Mouse (Mus musculus) right cerebral cortex, adult 2 months (tissue): ENCODE data around the gene Rnase13.

Source experiments
- DNase-seq, 2 experiments: peaks; one replicate each; pipeline ENCODE4 v3.0.0; 2021 to 2022; ENCODE audit warnings: low spot score in 2 of 2

Gene Rnase13

DNA sequence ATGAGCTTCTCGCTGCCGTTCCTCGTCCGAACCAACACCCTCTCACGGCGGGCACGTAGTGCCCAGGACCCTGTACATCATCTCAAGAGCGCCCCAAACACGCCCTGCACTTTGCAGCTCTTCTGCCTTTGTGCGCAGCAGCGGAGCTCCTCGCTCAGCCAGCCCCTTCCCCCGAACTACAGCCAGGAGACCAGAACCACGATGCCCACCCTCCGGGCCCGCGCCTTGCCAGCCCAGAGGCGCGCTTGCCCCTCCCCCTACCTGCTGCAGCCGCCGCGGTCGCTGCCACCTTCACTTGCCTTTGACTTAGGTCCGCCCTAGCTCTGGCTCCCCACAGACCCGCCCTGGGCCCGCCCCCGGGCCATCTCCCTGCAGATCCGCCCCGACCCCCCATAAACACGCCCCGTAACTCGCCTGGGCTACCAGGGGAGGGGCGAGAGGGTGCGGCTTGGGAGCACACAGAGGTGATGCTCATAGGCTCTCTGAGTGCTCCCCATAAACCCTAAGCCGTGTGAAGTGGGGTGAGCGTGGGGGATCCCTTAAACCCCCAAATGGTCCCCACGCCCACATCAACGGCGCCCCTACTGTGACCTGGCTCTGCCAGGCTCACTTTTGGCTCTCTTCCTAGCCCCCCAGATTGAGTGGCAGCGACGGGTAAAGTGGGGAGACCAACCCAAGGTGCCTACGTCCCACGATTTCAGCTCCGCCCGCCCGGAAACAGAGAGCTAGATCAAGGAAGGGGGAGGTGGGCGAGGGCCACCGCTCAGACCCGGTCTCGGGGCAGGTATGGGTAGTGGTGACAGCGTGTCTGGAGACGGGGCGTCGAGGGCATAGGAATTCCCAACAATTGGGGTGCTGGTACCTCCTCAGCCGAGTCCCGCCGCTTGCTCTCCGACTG is 9.3 kb downstream of the Rnase13 start:
- peak; percentile 41 to 66 for DNase-seq

GRCm38 (mm10) chr14:51912391-51913061 is 10.0 kb downstream of the Rnase13 start:
- no peak for DNase-seq

- no peak for DNase-seq
Observed at GRCm38 (mm10) chr14:51911301-51911700, 11.3 kb downstream of the Rnase13 start.

GRCm38 (mm10) chr14:51906102-51906501 is 16.5 kb downstream of the Rnase13 start:
- no peak for DNase-seq

DNA sequence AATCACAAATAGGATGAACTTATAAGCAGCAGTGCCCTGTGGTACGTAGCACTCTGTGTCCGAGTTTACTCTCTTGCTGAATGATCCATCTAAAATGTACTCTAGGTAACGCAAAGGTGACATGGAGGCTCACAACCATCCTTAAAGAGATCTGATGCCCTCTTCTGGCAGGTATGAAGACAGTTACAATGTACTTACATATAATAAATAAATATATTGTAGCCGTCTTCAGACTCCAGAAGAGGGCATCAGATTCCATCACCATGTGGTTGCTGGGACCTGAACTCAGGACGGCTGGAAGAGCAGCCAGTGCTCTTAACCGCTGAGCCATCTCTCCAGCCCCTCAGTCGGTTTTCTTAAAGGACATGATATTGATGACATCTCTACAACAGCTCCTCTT is 17.9 kb downstream of the Rnase13 start:
- DNase-seq: no peak

DNA sequence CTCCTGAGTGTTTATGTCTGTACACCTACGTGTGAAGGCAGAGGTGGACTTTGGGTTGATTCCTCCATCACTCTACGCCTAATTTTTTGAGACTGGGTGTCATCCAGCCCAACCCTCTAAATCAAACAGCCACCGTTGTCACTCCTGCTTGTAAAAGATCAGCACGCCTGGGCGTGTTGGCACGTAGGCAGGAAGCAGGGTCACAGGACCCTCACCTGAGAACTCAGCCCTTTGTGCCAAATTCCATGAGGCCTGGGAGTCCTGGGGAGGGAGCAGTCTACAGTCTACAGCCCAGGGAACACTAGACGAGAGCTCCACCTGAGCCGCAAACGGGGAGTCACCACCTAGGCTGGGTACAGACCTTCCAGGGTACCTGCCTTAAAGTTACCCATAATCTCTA is 18.8 kb downstream of the Rnase13 start:
- DNase-seq: no peak

DNA sequence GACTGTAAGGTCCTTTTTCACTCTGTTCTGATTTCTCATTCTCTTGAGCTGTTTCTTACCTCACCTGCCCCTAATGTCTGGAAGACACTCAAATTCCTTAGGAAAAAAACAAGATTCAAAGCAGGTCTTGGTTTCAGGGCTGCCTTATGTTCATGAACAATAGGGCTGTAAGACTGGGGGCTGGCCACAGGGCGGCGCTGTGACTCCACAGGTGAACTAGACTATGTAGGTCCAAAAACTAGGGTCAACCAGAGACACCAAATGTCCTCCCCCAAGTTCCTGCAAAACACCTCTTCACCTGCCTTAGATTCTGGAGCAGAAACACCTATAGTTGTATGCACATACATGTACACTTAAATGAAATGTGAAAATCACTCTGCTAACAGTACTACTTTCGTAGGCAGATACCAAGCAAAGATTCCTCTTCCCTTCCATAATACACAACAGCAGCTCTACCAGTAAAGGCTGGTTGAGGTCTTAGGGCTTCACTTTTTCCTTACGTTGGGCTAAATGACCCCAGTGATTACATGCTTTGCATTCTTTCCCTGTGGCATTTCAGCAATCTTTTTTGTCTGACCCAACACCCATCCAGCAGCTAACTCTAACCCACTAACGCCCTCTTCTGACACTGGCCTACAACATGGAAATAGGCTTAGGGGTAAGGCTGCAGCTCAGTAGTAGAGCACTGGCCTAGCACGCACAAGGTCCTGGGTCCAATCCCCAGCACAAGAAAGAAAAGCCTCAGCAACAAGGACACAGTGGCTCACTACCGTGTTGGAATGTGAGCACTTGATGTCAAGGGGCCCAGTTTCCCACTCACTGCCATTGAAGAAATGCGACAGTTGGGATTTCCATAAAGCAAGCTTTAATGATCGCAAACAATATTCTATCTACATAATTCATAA is 19.5 kb downstream of the Rnase13 start:
- DNase-seq: peak; percentile 77 to 82

DNA sequence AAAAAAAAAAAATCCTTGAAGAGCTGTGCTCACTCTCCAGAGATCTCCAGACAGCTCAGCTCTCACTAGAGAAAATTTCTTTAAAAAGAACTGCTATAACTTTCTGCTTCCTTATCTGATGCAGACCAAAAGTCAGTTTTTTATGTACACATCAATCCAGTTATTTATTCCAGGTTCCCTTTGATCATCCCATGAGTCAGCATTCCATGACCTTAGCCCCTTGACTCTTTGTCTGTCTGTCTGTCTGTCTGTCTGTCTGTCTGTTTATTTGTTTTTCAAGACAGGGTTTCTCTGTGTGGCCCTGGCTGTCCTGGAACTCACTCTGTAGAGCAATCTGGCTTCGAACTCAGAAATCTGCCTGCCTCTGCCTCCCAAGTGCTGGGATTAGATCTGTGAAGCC is 23.2 kb downstream of the Rnase13 start:
- no peak for DNase-seq

DNA sequence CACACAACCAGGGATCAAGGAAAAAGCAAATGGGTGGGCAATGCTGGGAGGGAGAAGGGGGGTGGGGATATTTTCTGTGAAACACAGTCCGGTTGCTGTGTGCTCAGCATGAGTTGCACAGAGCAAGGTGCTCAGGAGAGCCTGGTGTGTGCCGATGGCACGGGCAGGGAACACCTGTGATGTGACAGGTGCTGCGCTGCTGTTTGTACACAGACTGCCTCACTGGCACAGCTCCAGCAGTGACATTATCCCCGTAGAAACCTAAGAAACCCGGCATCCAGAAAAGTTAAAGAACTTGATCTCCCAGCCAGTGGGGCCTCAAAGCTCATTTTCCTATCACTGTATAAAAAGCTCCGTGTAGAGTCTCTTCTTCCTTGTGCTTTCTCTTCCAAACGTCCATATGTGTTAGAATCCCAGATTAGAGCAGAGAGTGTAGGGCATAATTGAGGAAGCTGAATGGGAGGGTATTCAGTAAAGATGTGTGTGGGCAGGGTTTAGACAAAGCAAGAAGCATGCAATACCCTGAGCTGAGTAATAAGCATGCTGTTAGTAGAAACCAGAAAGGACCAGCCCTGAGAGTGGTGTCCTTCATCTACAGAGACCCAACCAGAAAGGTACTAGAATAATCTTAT is 25.9 kb downstream of the Rnase13 start:
- no peak for DNase-seq

- DNase-seq: no peak
Observed at GRCm38 (mm10) chr14:51896019-51896418, 26.6 kb downstream of the Rnase13 start.

DNA sequence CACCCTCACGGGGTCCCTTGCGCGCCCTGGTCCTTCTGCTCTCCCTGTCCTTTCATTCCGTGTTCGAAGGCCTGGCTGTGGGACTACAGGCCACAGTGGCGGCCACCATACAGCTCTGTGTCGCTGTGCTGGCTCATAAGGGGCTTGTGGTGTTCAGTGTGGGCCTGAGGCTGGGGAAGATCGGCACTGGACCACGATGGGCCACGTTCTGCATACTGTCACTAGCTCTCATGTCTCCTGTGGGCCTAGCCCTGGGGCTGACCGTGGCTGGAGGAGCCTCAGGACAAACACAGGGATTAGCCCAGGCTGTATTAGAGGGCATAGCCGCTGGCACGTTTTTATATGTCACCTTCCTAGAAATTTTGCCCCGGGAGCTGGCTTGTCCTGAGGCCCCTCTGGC is 27.5 kb downstream of the Rnase13 start:
- DNase-seq: no peak

- DNase-seq: no peak
Observed at GRCm38 (mm10) chr14:51893809-51894208, 28.8 kb downstream of the Rnase13 start.

- DNase-seq: no peak
Observed at GRCm38 (mm10) chr14:51893094-51893794, 29.3 kb downstream of the Rnase13 start.

DNA sequence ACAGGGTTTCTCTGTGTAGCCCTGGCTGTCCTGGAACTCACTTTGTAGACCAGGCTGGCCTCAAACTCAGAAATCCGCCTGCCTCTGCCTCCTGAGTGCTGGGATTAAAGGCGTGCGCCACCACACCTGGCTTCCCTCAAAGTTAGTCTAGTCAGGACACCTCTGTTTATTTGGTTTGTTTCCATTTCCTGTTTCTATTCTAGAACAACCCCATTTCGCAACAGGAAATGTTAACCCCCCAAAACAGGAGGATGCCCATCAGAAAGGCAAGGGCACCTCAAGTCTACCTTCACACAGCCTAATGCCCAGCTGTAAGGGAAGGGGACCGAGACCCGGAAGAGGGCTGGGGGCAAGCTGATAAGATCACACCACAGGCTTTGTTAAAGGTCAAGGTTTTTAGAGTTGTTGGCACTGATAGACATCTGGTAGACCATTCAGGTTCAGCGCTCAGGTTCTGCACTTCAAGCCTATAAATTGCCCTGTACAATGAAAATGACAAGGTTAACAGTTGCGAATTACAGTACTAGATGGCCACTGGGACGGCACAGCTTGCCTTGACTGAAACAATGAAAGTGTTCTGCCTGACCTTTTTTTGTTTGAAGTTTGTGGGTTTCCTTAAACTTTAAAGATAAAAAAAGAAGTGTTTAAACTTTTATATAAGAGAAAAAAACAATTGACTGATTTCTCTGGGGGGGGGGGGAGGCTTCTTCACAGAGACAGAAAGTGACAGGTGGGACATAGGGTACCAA is 30.2 kb downstream of the Rnase13 start, which contains the start of gene Slc39a2:
Gene Slc39a2 (plus strand): TSS at position 699 of the 749 bp plus-strand sequence.
- DNase-seq: no peak

DNA sequence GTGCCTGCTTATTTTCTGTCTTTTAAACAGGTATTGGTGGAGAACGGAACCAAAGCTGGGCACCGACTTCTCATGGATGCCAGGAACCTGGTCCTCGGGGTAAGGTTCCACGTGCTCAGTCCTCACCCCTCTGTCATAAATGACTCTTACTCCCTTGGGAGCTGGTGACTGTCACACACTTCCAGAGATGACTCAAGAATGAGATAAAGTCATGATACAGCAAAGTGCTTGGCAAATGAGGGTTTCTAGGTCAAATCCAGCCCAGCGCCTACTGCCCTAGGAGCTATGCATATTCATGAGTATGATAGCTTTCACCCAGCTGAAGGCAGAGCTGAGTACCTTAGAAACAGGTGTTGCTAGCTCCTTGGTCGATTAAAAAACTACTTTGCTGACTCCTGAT is 32.7 kb downstream of the Rnase13 start:
- no peak for DNase-seq

DNA sequence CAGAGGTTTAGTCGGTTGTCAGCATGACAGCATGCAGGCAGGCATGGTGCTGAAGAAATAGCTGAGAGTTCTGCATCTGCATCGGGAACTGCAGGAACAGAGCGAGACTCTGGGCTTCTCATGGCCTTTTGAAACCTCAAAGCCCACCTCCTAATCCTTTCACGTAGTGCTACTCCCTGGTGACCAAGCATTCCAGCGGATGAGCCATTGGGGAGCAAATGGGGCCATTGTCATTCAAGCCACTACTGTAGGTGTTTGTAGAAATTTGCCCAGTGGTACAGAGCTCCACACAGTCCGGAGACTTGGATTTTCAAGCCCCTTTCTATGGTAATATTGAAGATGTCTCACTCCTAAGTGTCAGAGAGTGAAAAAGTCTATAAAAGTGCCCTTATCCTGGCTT is 36.5 kb downstream of the Rnase13 start:
- DNase-seq: no peak

DNA sequence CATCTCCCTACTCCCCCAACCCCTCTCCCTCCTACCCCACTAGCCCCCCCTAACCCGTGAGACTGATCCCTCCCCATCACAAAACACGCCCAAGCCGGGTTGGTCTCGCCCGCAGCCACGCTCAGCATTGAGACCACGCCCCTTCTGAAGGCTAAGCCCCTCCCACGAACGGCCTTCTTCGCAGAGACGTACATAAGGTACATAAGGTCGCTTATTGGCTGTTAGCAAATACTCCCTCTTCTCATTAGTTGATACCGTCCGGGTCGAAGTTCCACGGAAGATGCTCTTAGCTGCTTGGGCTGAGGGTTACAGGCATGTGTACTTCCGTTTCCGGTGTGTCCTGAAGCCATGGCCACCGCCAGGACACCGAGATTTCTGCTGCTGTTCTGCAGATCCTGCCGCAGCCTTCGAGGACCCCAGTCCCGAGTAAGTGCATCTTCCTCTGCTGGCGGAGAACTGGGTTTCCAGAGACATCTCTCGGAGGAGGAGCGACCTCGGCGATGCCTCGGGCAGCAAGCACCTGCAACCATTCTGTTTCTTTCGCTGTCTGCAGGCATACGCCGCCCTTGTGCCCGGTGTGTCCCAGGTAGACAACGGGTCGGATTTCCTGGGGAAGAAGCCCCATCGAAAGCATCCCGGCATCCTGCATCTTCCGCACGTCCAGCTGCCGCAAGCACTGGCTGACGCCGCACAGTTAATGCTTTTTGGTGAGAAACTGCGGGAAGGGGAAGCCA is 37.8 kb downstream of the Rnase13 start, which contains the start of gene Mettl17:
Gene Mettl17 (plus strand): TSS at position 245 of the 734 bp plus-strand sequence.
- DNase-seq: peak; percentile 91 to 92

DNA sequence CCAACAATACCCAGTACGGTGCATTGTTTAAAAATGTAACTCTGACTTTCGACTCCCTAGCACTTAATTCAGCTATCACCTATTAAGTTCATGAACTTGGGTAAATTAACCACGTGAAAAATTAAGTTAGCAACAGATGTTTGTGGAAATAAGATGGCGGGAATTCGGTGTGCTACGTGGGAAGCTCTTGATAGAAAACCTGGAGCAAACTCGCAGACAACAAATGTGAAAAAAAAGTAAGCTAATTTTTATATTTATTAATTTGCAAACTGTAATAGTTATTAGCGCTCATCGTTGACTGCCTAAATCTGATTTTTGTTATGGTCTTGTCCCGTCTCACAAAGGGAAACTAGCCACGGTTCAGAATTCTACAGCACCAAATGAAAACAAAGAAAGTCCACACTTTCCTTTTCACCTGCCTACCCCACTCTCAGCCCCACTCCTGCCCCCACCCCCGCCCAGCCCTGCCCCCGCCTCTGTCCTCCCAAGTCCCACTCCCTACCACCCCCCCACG is 38.5 kb downstream of the Rnase13 start:
- DNase-seq: no peak

DNA sequence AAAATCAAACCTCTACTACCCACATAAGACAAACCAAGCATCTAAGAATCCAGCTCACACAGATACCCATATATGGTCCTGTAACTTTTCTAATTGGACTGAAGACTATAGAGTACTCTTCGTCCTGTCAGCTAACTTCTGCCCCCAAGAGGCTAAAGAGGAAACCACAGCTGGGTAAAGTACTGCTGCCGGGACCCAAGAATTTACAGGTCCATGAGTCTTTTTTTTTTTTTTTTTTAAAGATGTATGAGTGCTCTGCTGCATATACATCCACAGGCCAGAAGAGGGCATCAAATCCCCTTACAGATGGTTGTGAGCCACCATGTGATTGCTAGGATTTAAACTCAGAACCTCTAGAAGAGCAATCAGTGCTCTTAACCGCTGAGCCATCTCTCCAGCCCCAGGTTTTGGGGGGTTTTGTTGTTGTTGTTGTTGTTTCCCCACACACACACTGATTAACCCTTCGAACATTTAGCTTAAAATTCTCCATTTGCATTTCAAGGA is 39.0 kb downstream of the Rnase13 start:
- DNase-seq: peak; percentile 59 to 70
